Mouse (Mus musculus) kidney, embryonic 15.5 days (tissue): ENCODE measurements around the gene Eif5. TPM values are rescaled to one million over a fixed set of nuclear protein-coding genes. Genes with fewer than 3 reads are reported as not detected.

Source experiments
- ATAC-seq: fragments of 200-750 bp; cut with Nextera tagmentation; replicated peaks from 2 replicates; pipeline ENCODE4 v1.8.0; 2017; ENCODE audit warnings: moderate TSS enrichment; ENCODE audit not compliant: low FRiP score
- H3K27ac ChIP-seq: fragments of 300-500 bp; sonication (generic); 2 replicates; pipeline ENCODE4 v1.5.1; 2015; ENCODE audit warnings: mild to moderate bottlenecking, inconsistent platforms
- H3K27me3 ChIP-seq: fragments of 300-500 bp; sonication (generic); 2 replicates; pipeline ENCODE4 v1.6.1; 2015; ENCODE audit warnings: inconsistent platforms
- H3K36me3 ChIP-seq: fragments of 300-500 bp; sonication (generic); 2 replicates; pipeline ENCODE4 v1.6.1; 2015; ENCODE audit warnings: inconsistent platforms
- H3K4me1 ChIP-seq: fragments of 300-500 bp; sonication (generic); 2 replicates; pipeline ENCODE4 v1.6.1; 2015; ENCODE audit warnings: inconsistent platforms
- H3K4me2 ChIP-seq: fragments of 300-500 bp; sonication (generic); 2 replicates; pipeline ENCODE4 v1.6.1; 2015; ENCODE audit warnings: moderate library complexity, mild to moderate bottlenecking, inconsistent platforms
- H3K4me3 ChIP-seq: fragments of 300-500 bp; sonication (generic); replicated peaks from 2 replicates; pipeline ENCODE4 v1.5.1; 2015; ENCODE audit warnings: mild to moderate bottlenecking, inconsistent platforms
- H3K9ac ChIP-seq: fragments of 300-500 bp; sonication (generic); 2 replicates; pipeline ENCODE4 v1.6.1; 2015; ENCODE audit warnings: mild to moderate bottlenecking, inconsistent platforms
- H3K9me3 ChIP-seq: fragments of 300-500 bp; sonication (generic); replicated peaks from 2 replicates; pipeline ENCODE4 v1.6.1; 2016; ENCODE audit warnings: inconsistent platforms
- WGBS: fragments of 180-500 bp; shearing (Covaris S2); methylation state at CpG from one replicate; pipeline ENCODE4 v1.1.7; 2015; ENCODE audit warnings: mixed read lengths; 5-methylcytosine and 5-hydroxymethylcytosine counted together
- polyA plus RNA-seq: library from polyadenylated mRNA; unstranded; fragments of >200 nt; fragmentation: Nextera tagmentation; extraction: Ambion mirVana; gene quantifications from 2 replicates; pipeline ENCODE4 v1.2.1, GENCODE M21; 2015

Gene Eif5
- polyA plus RNA-seq, 1 experiment from 2014 or later: 577 TPM

- no peaks in the 10 kb centered on the region for H3K36me3 ChIP-seq
- H3K4me1 ChIP-seq: peaks cover 11% of the 10 kb centered on the region; the same call in 1 of the 2 replicates
- no peaks in the 10 kb centered on the region for H3K9me3 ChIP-seq
- no peak overlapping the region for H3K9ac ChIP-seq
- no peak overlapping the region for H3K4me3 ChIP-seq
- ATAC-seq: no peak
- WGBS: 88% methylated on average over 12 of the region's 12 CpGs
- no peak overlapping the region for H3K27ac ChIP-seq
- no peaks in the 10 kb centered on the region for H3K27me3 ChIP-seq
- H3K4me2 ChIP-seq: no peak overlapping the region
Observed at GRCm38 (mm10) chr12:111512572-111513063, 25.2 kb upstream of the Eif5 start.

DNA sequence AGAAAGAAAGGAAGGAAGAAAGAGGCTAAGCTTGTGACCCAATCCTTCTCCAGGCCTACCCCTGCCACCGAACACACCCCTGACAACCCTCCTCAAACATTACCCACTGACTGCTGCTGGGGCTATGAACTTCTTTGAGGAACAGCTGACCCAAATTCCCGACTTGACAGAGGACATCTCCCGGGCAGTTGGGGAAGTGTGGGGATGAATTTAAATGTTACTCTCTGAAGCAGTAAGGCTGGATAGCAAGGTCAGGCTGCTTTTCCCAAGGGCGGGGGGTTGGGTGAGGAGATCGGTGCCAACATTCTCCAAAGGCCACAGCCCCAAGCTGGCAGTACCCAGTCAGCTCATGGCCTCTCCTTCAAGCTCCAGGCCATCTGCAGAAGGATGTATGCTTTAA lies 24.1 kb upstream of the Eif5 start:
- Histone ChIP-seq H3K9me3 (no peaks in the 10 kb centered on the region), H3K27me3 (no peaks in the 10 kb centered on the region), H3K4me2 (no peak overlapping the region), H3K36me3 (no peaks in the 10 kb centered on the region), H3K4me1 (peaks cover 11% of the 10 kb centered on the region; the same call in 1 of the 2 replicates), H3K9ac (no peak overlapping the region), H3K27ac (no peak overlapping the region), H3K4me3 (no peak overlapping the region)
- 68% methylated on average over 5 of the region's 5 CpGs for WGBS
- no peak for ATAC-seq

DNA sequence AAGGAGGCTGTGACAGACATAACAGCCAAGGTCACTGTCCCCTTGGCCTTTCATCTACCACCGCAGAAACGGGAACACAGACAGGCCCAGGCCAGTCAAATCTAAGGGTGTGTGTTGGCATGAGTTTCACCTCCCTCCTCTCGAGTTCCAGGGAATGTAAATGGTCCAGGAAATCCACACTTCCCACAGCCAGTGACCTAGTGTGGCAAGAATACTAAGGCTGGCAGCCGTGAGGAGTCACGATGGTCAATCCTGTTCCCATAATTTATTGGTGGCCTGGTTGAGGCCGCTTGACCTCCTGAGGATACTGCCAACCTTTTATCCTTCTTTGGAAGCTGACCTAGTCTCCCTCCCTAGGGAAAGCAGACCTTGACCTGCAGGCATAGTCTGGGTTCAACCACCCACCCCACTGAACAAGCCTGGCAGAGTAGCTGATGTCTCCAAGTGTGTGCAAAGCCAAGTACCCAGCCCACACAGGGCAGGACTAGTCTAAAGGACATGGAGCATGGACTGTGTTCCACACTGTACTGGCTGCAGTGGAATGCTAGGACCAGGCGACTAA lies 23.5 kb upstream of the Eif5 start:
- Histone ChIP-seq H3K4me1 (peaks cover 11% of the 10 kb centered on the region; the same call in 1 of the 2 replicates), H3K4me2 (peak overlapping the region; percentile 36), H3K27ac (peak overlapping the region; percentile 52; the same call in 1 of the 2 replicates), H3K27me3 (no peaks in the 10 kb centered on the region), H3K9ac (0 out of 2 replicates have a peak overlapping the region, but pooled peaks have one; percentile 2), H3K36me3 (no peaks in the 10 kb centered on the region), H3K4me3 (no peak overlapping the region), H3K9me3 (no peaks in the 10 kb centered on the region)
- ATAC-seq: peak; percentile 26; the same call in 1 of the 2 replicates
- WGBS: 28% methylated on average over 7 of the region's 7 CpGs

DNA sequence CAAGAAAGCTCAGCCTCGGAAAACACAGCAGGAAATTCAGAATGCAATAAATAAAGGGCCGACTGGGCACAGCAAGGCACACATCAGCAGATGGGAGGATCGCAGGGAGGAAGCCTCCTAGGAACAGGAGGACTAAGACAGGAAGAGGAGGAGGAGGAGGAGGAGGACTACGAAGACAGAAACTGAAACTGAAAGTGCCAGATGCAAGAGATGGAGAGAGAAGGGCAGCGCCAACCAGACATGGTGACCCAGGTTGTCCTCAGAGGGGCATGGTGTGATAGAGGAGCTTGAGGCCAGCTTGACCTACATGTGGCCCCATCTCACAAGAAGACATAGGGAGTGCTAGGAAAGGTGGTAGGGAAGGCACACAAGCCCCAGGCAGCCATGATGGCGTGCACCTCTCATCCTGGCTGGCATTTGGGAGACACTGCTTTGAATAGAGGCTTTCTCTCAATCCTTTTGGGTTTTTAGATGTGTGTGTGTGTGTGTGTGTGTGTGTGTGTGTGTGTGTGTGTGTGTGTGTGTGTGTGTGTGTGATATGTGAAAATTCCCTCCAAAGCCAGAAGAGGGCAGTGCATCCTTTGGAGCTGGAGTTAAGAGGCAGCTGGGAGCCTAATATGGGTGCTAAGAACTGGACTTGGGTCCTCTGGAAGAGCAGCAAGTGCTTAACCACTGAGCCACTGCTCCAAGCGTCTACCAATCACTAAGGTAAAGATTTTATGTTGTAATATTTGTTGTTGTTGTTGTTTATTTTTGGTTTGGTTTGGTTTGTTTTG lies 22.8 kb upstream of the Eif5 start:
- Histone ChIP-seq H3K27me3 (no peaks in the 10 kb centered on the region), H3K9me3 (no peaks in the 10 kb centered on the region), H3K4me1 (peaks cover 11% of the 10 kb centered on the region; the same call in 1 of the 2 replicates), H3K9ac (0 out of 2 replicates have a peak overlapping the region, but pooled peaks have one; percentile 2), H3K27ac (peak overlapping the region; percentile 52; the same call in 1 of the 2 replicates), H3K4me2 (peak overlapping the region; percentile 36), H3K4me3 (peak overlapping the region; percentile 11; the same call in 1 of the 2 replicates), H3K36me3 (no peaks in the 10 kb centered on the region)
- 65% methylated on average over 7 of the region's 7 CpGs for WGBS
- ATAC-seq: no peak

GRCm38 (mm10) chr12:111515920-111516319 lies 21.9 kb upstream of the Eif5 start:
- Histone ChIP-seq H3K9ac (no peak overlapping the region), H3K4me3 (no peak overlapping the region), H3K4me1 (peaks cover 11% of the 10 kb centered on the region; the same call in 1 of the 2 replicates), H3K9me3 (no peaks in the 10 kb centered on the region), H3K27me3 (no peaks in the 10 kb centered on the region), H3K4me2 (no peak overlapping the region), H3K27ac (no peak overlapping the region), H3K36me3 (no peaks in the 10 kb centered on the region)
- no peak for ATAC-seq
- WGBS: 88% methylated on average over 5 of the region's 5 CpGs

- no peaks in the 10 kb centered on the region for H3K36me3 ChIP-seq
- H3K4me3 ChIP-seq: no peak overlapping the region
- no peak overlapping the region for H3K4me2 ChIP-seq
- H3K27me3 ChIP-seq: no peaks in the 10 kb centered on the region
- no peak overlapping the region for H3K9ac ChIP-seq
- no peak overlapping the region for H3K27ac ChIP-seq
- WGBS: 79% methylated on average over 6 of the region's 6 CpGs
- peaks cover 11% of the 10 kb centered on the region; the same call in 1 of the 2 replicates for H3K4me1 ChIP-seq
- H3K9me3 ChIP-seq: no peaks in the 10 kb centered on the region
- peak; percentile 19; the same call in 1 of the 2 replicates for ATAC-seq
Observed at GRCm38 (mm10) chr12:111516826-111517225, 21.0 kb upstream of the Eif5 start.

DNA sequence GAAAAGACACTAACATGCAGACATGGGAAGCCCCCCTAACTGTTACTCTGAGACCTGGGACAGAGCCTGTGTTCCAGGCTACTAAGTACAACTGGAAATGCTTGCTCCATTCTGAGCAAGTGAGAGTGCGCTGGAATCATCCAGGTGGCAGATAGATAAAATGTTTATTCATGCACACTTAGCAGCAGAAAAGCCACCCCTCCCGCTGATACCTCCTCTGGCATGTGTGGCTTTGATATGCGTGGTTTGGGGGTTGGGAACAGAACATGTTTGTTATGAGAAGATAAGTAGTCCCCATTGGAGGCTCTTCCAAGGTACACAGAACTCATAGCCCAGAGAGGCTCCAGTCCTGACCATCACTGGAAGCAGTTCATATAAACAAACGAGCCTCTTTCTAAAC lies 19.9 kb upstream of the Eif5 start:
- H3K9me3 ChIP-seq: peaks cover 3% of the 10 kb centered on the region
- no peak overlapping the region for H3K27ac ChIP-seq
- WGBS: 78% methylated on average over 4 of the region's 4 CpGs
- no peak; the same call in 1 of the 2 replicates for ATAC-seq
- H3K4me3 ChIP-seq: no peak overlapping the region
- H3K36me3 ChIP-seq: no peaks in the 10 kb centered on the region
- H3K4me2 ChIP-seq: no peak overlapping the region
- H3K27me3 ChIP-seq: no peaks in the 10 kb centered on the region
- no peak overlapping the region for H3K9ac ChIP-seq
- H3K4me1 ChIP-seq: peaks cover 11% of the 10 kb centered on the region; the same call in 1 of the 2 replicates

- Histone ChIP-seq H3K9me3 (peaks cover 3% of the 10 kb centered on the region), H3K27ac (no peak overlapping the region), H3K4me2 (no peak overlapping the region), H3K36me3 (no peaks in the 10 kb centered on the region), H3K4me3 (no peak overlapping the region), H3K27me3 (no peaks in the 10 kb centered on the region), H3K4me1 (peaks cover 11% of the 10 kb centered on the region; the same call in 1 of the 2 replicates), H3K9ac (no peak overlapping the region)
- ATAC-seq: no peak
- 92% methylated on average over 9 of the region's 9 CpGs for WGBS
Observed at GRCm38 (mm10) chr12:111518391-111518790, 19.4 kb upstream of the Eif5 start.

GRCm38 (mm10) chr12:111519821-111520220 lies 18.0 kb upstream of the Eif5 start:
- H3K4me2 ChIP-seq: no peak overlapping the region
- H3K36me3 ChIP-seq: no peaks in the 10 kb centered on the region
- no peak overlapping the region for H3K4me3 ChIP-seq
- no peak for ATAC-seq
- no peak overlapping the region for H3K27ac ChIP-seq
- H3K9me3 ChIP-seq: peaks cover 3% of the 10 kb centered on the region
- 64% methylated on average over 5 of the region's 5 CpGs for WGBS
- H3K9ac ChIP-seq: no peak overlapping the region
- no peaks in the 10 kb centered on the region for H3K27me3 ChIP-seq
- H3K4me1 ChIP-seq: peaks cover 3% of the 10 kb centered on the region; the same call in 1 of the 2 replicates

- no peak for ATAC-seq
- H3K9ac ChIP-seq: no peak overlapping the region
- 79% methylated on average over 2 of the region's 2 CpGs for WGBS
- H3K4me2 ChIP-seq: no peak overlapping the region
- H3K36me3 ChIP-seq: no peaks in the 10 kb centered on the region
- no peak overlapping the region for H3K4me3 ChIP-seq
- H3K27me3 ChIP-seq: no peaks in the 10 kb centered on the region
- H3K4me1 ChIP-seq: no peaks in the 10 kb centered on the region
- H3K27ac ChIP-seq: no peak overlapping the region
- peaks cover 3% of the 10 kb centered on the region for H3K9me3 ChIP-seq
Observed at GRCm38 (mm10) chr12:111520994-111521393, 16.8 kb upstream of the Eif5 start.

- peaks cover 6% of the 10 kb centered on the region; the same call in 1 of the 2 replicates for H3K27me3 ChIP-seq
- peaks cover 3% of the 10 kb centered on the region for H3K9me3 ChIP-seq
- H3K27ac ChIP-seq: no peak overlapping the region
- no peak overlapping the region for H3K9ac ChIP-seq
- no peak overlapping the region for H3K4me3 ChIP-seq
- no peak overlapping the region for H3K4me2 ChIP-seq
- 54% methylated on average over 1 of the region's 1 CpGs for whole genome bisulfite sequencing
- no peak for ATAC-seq
- no peaks in the 10 kb centered on the region for H3K4me1 ChIP-seq
- no peaks in the 10 kb centered on the region for H3K36me3 ChIP-seq
Observed at GRCm38 (mm10) chr12:111524469-111524868, 13.3 kb upstream of the Eif5 start.

- Histone ChIP-seq H3K4me1 (no peaks in the 10 kb centered on the region), H3K27me3 (peaks cover 6% of the 10 kb centered on the region; the same call in 1 of the 2 replicates), H3K4me3 (no peak overlapping the region), H3K4me2 (no peak overlapping the region), H3K27ac (no peak overlapping the region), H3K9ac (no peak overlapping the region), H3K36me3 (no peaks in the 10 kb centered on the region), H3K9me3 (peaks cover 3% of the 10 kb centered on the region)
- ATAC-seq: no peak
- WGBS: 80% methylated on average over 3 of the region's 3 CpGs
Observed at GRCm38 (mm10) chr12:111524883-111525282, 12.9 kb upstream of the Eif5 start.
